Mouse (Mus musculus) lung, adult 2 months (tissue): ENCODE measurements around the gene Gm17402.

ENCODE experiments used
- CTCF ChIP-seq: fragments of 200-500 bp; IDR thresholded peaks from 2 replicates; pipeline ENCODE4 v1.5.1; 2011; ENCODE audit warnings: mild to moderate bottlenecking, low read length, control low read depth; ENCODE audit not compliant: insufficient read depth
- POLR2A ChIP-seq: fragments of 200-500 bp; IDR thresholded peaks from 2 replicates; pipeline ENCODE4 v1.6.1; 2011; ENCODE audit warnings: low read depth, mild to moderate bottlenecking, control low read depth, low read length, borderline replicate concordance; ENCODE audit errors: extremely low read depth

- TF ChIP-seq POLR2A (no peak), CTCF (no peak)
These were observed 8.7 kb downstream of the Gm17402 start for GRCm38 (mm10) chr3:67366087-67366892.
